Mouse (Mus musculus) small intestine, adult 2 months (tissue): ENCODE data around the gene Igsf21.

Source experiments
- CTCF ChIP-seq: fragments of 200-500 bp; IDR thresholded peaks from 2 replicates; pipeline ENCODE4 v1.5.1; 2012; ENCODE audit warnings: low read depth, mild to moderate bottlenecking, control low read depth, inconsistent platforms, low read length, moderate library complexity, mixed read lengths; ENCODE audit not compliant: insufficient replicate concordance, insufficient read length; ENCODE audit errors: extremely low read depth
- POLR2A ChIP-seq: fragments of 200-500 bp; IDR thresholded peaks from 2 replicates; pipeline ENCODE4 v1.6.1; 2012; ENCODE audit warnings: low read depth, mild to moderate bottlenecking, control low read depth, inconsistent platforms, low read length, moderate library complexity

GRCm38 (mm10) chr4:140131201-140131600, 115.4 kb downstream of the Igsf21 start:
- TF ChIP-seq POLR2A (no peak), CTCF (no peak)
